Mouse (Mus musculus) stomach, postnatal 0 days (tissue): ENCODE data around the gene Sh3pxd2a. TPM values are rescaled to one million over a fixed set of nuclear protein-coding genes. Genes with fewer than 3 reads are reported as not detected.

Experiments used
- ATAC-seq: fragments of 200-750 bp; cut with Nextera tagmentation; 2 replicates; pipeline ENCODE4 v1.8.0; 2017; ENCODE audit not compliant: low FRiP score, low TSS enrichment
- DNase-seq: peaks from one replicate; pipeline ENCODE4 v3.0.0-alpha.2; 2016; ENCODE audit warnings: low spot score
- H3K27ac ChIP-seq: fragments of 300-500 bp; sonication (generic); replicated peaks from 2 replicates; pipeline ENCODE4 v1.5.1; 2014; ENCODE audit warnings: mild to moderate bottlenecking, control low read depth
- H3K27me3 ChIP-seq: fragments of 300-500 bp; sonication (generic); 2 replicates; pipeline ENCODE4 v1.6.1; 2014; ENCODE audit warnings: low read length; ENCODE audit not compliant: control insufficient read depth, insufficient read depth
- H3K36me3 ChIP-seq: fragments of 300-500 bp; sonication (generic); 2 replicates; pipeline ENCODE4 v1.6.1; 2014; ENCODE audit warnings: low read length, mixed read lengths; ENCODE audit not compliant: control insufficient read depth, insufficient read depth
- H3K4me1 ChIP-seq: fragments of 300-500 bp; sonication (generic); replicated peaks from 2 replicates; pipeline ENCODE4 v1.6.1; 2014; ENCODE audit warnings: antibody characterized with exemption; ENCODE audit not compliant: control insufficient read depth, insufficient read depth
- H3K4me2 ChIP-seq: fragments of 300-500 bp; sonication (generic); replicated peaks from 2 replicates; pipeline ENCODE4 v1.6.1; 2014; ENCODE audit warnings: low read depth, mild to moderate bottlenecking, control low read depth, moderate library complexity
- H3K4me3 ChIP-seq: fragments of 300-500 bp; sonication (generic); 2 replicates; pipeline ENCODE4 v1.5.1; 2014; ENCODE audit warnings: low read depth, low read length, control low read depth
- H3K9ac ChIP-seq: fragments of 300-500 bp; sonication (generic); 2 replicates; pipeline ENCODE4 v1.6.1; 2014; ENCODE audit warnings: mild to moderate bottlenecking, low read length, control low read depth, mixed read lengths
- H3K9me3 ChIP-seq: fragments of 300-500 bp; sonication (generic); 2 replicates; pipeline ENCODE4 v1.6.1; 2016; ENCODE audit warnings: low read length; ENCODE audit not compliant: control insufficient read depth
- CTCF ChIP-seq: IDR thresholded peaks from 2 replicates; pipeline ENCODE4 v1.5.1; 2016; ENCODE audit warnings: antibody characterized with exemption, low read depth, mild to moderate bottlenecking, moderate library complexity
- EP300 ChIP-seq: optimal IDR thresholded peaks from 2 replicates; pipeline ENCODE3; 2016; ENCODE audit warnings: antibody characterized with exemption
- WGBS: fragments of 180-500 bp; shearing (Covaris S2); extraction: QIAGEN DNeasy Blood & Tissue Kit; methylation state at CpG from one replicate; pipeline ENCODE4 v1.1.7; 2014; 5-methylcytosine and 5-hydroxymethylcytosine counted together
- polyA plus RNA-seq: library from polyadenylated mRNA; unstranded; fragments of >200 nt; fragmentation: Nextera tagmentation; extraction: Ambion mirVana; gene quantifications from 2 replicates; pipeline ENCODE4 v1.2.1, GENCODE M21; 2015

The Sh3pxd2a gene
- polyA plus RNA-seq, 1 experiment from 2014 or later, result 3.7 TPM

GRCm38 (mm10) chr19:47230682-47231081 is 233.5 kb downstream of the Sh3pxd2a start:
- DNase-seq, result no peak
- H3K36me3 ChIP-seq, result no peaks in the 10 kb centered on the region
- 89% methylated on average over 8 of the region's 8 CpGs for WGBS
- H3K4me2 ChIP-seq, result no peak overlapping the region
- no peak for TF ChIP-seq CTCF
- TF ChIP-seq EP300, result no peak
- no peaks in the 10 kb centered on the region for H3K4me1 ChIP-seq
- H3K27me3 ChIP-seq, result no peaks in the 10 kb centered on the region
- no peak overlapping the region for H3K27ac ChIP-seq
- no peak for ATAC-seq
- H3K9me3 ChIP-seq, result no peaks in the 10 kb centered on the region
- no peak overlapping the region for H3K4me3 ChIP-seq
- H3K9ac ChIP-seq, result no peak overlapping the region

- no peak overlapping the region for H3K27ac ChIP-seq
- no peak overlapping the region for H3K9ac ChIP-seq
- DNase-seq, result no peak
- ATAC-seq, result no peak
- no peaks in the 10 kb centered on the region for H3K36me3 ChIP-seq
- H3K4me3 ChIP-seq, result no peak overlapping the region
- no peak overlapping the region for H3K4me2 ChIP-seq
- TF ChIP-seq EP300 (no peak), CTCF (no peak)
- no peaks in the 10 kb centered on the region for H3K27me3 ChIP-seq
- H3K4me1 ChIP-seq, result no peaks in the 10 kb centered on the region
- H3K9me3 ChIP-seq, result no peaks in the 10 kb centered on the region
- WGBS, result 85% methylated on average over 7 of the region's 7 CpGs
These were observed 234.1 kb downstream of the Sh3pxd2a start for GRCm38 (mm10) chr19:47230082-47230481.

GRCm38 (mm10) chr19:47229461-47229860 is 234.7 kb downstream of the Sh3pxd2a start:
- Histone ChIP-seq H3K4me2 (peak overlapping the region; percentile 57), H3K27ac (peak overlapping the region; percentile 73; the same call in 1 of the 2 replicates)
- 55% methylated on average over 5 of the region's 5 CpGs for WGBS

GRCm38 (mm10) chr19:47228725-47229252 is 235.4 kb downstream of the Sh3pxd2a start:
- H3K4me1 ChIP-seq, result no peaks in the 10 kb centered on the region
- ATAC-seq (peak; percentile 79), DNase-seq (peak; percentile 67)
- WGBS, result 5% methylated on average over 15 of the region's 17 CpGs
- no peaks in the 10 kb centered on the region for H3K36me3 ChIP-seq
- peak; percentile 19 for TF ChIP-seq CTCF
- no peak for TF ChIP-seq EP300
- peak overlapping the region; percentile 30 for H3K4me3 ChIP-seq
- peak overlapping the region; percentile 57 for H3K4me2 ChIP-seq
- no peaks in the 10 kb centered on the region for H3K9me3 ChIP-seq
- H3K27me3 ChIP-seq, result no peaks in the 10 kb centered on the region
- H3K9ac ChIP-seq, result 0 out of 2 replicates have a peak overlapping the region, but pooled peaks have one; percentile 31
- H3K27ac ChIP-seq, result peak overlapping the region; percentile 73

More at GRCm38 (mm10) chr19:47229461-47229860, 234.7 kb downstream of the Sh3pxd2a start:
- no peak for TF ChIP-seq CTCF
- no peak for TF ChIP-seq EP300
- Histone ChIP-seq H3K9ac (0 out of 2 replicates have a peak overlapping the region, but pooled peaks have one; percentile 31), H3K4me3 (peak overlapping the region; percentile 30; the same call in 1 of the 2 replicates), H3K36me3 (no peaks in the 10 kb centered on the region), H3K27me3 (no peaks in the 10 kb centered on the region), H3K9me3 (no peaks in the 10 kb centered on the region), H3K4me1 (no peaks in the 10 kb centered on the region)
- no peak for ATAC-seq
- DNase-seq, result no peak

GRCm38 (mm10) chr19:47225791-47226190 is 238.4 kb downstream of the Sh3pxd2a start:
- no peak overlapping the region for H3K4me3 ChIP-seq
- H3K9me3 ChIP-seq, result no peaks in the 10 kb centered on the region
- H3K27me3 ChIP-seq, result no peaks in the 10 kb centered on the region
- no peak for DNase-seq
- TF ChIP-seq CTCF (no peak), EP300 (no peak)
- H3K36me3 ChIP-seq, result no peaks in the 10 kb centered on the region
- no peak overlapping the region for H3K4me2 ChIP-seq
- no peak for ATAC-seq
- H3K27ac ChIP-seq, result no peak overlapping the region
- WGBS, result 87% methylated on average over 5 of the region's 5 CpGs
- no peaks in the 10 kb centered on the region for H3K4me1 ChIP-seq
- H3K9ac ChIP-seq, result no peak overlapping the region

- Histone ChIP-seq H3K9me3 (no peaks in the 10 kb centered on the region), H3K36me3 (no peaks in the 10 kb centered on the region), H3K27me3 (no peaks in the 10 kb centered on the region), H3K4me2 (no peak overlapping the region), H3K4me1 (no peaks in the 10 kb centered on the region), H3K4me3 (no peak overlapping the region), H3K27ac (no peak overlapping the region), H3K9ac (no peak overlapping the region)
- WGBS, result 75% methylated on average over 4 of the region's 4 CpGs
- no peak for ATAC-seq
- TF ChIP-seq EP300 (no peak), CTCF (no peak)
- DNase-seq, result no peak
These were observed 239.5 kb downstream of the Sh3pxd2a start for GRCm38 (mm10) chr19:47224743-47225142.
